Mouse (Mus musculus) embryo, embryonic 10 days (tissue): ENCODE measurements around the gene Lbhd1.
A peak's percentile ranks its signal among the peaks of the same experiment; 100 is the strongest.
"Not testable (repeated sequence)": the region's sequence is repeated elsewhere in the genome, so short reads cannot be mapped to it uniquely, and the experiment has no call there.

Source experiments
- DNase-seq: peaks from one replicate; pipeline ENCODE4 v3.0.0-alpha.2; 2015; ENCODE audit warnings: low spot score

Gene Lbhd1

GRCm38 (mm10) chr19:8871267-8872186 is 12.0 kb upstream of the Lbhd1 start, which contains the start of gene Ubxn1:
Gene Ubxn1 (plus strand): TSS chr19:8871496.
- peak; percentile 98 for DNase-seq

- no peak for DNase-seq
Measured at GRCm38 (mm10) chr19:8872266-8872840, 11.2 kb upstream of the Lbhd1 start.

- DNase-seq = no peak
Measured at GRCm38 (mm10) chr19:8875031-8875430, 8.5 kb upstream of the Lbhd1 start.

GRCm38 (mm10) chr19:8880311-8881033 is 3.1 kb upstream of the Lbhd1 start, which contains the start of gene Uqcc3:
Gene Uqcc3 (minus strand): TSS chr19:8880923.
- peak; percentile 91 for DNase-seq

GRCm38 (mm10) chr19:8881034-8881392 is 2.5 kb upstream of the Lbhd1 start:
- DNase-seq = no peak

- peak; percentile 14 for DNase-seq
Measured at GRCm38 (mm10) chr19:8886916-8887584, 3.5 kb downstream of the Lbhd1 start.

GRCm38 (mm10) chr19:8887585-8888463 is 4.3 kb downstream of the Lbhd1 start:
- DNase-seq = peak; percentile 21

GRCm38 (mm10) chr19:8888511-8889385 is 5.2 kb downstream of the Lbhd1 start, which contains the start of the genes 1810009A15Rik and Gm49416:
Gene 1810009A15Rik (plus strand): TSS chr19:8888853.
Gene Gm49416 (plus strand): TSS chr19:8888926.
- DNase-seq = peak; percentile 98

GRCm38 (mm10) chr19:8892829-8893766 is 9.6 kb downstream of the Lbhd1 start, which contains the start of gene Ints5:
Gene Ints5 (plus strand): TSS chr19:8893005.
- DNase-seq = peak; percentile 94

GRCm38 (mm10) chr19:8895397-8895960 is 11.9 kb downstream of the Lbhd1 start:
- no peak for DNase-seq

GRCm38 (mm10) chr19:8896231-8896630 is 12.7 kb downstream of the Lbhd1 start:
- DNase-seq = not testable (repeated sequence)

GRCm38 (mm10) chr19:8897211-8897864 is 13.8 kb downstream of the Lbhd1 start:
- peak; percentile 41 for DNase-seq

- peak; percentile 99 for DNase-seq
Measured at GRCm38 (mm10) chr19:8897865-8898495, 14.4 kb downstream of the Lbhd1 start, which contains the start of gene Ganab. Gene Ganab (plus strand): TSS chr19:8898071.

- DNase-seq = no peak
Measured at GRCm38 (mm10) chr19:8898576-8898975, 15.0 kb downstream of the Lbhd1 start.

GRCm38 (mm10) chr19:8899079-8899478 is 15.5 kb downstream of the Lbhd1 start:
- no peak for DNase-seq

- DNase-seq = no peak
Measured at GRCm38 (mm10) chr19:8903412-8903811, 19.9 kb downstream of the Lbhd1 start.

GRCm38 (mm10) chr19:8908531-8908930 is 25.0 kb downstream of the Lbhd1 start:
- no peak for DNase-seq
